Mouse (Mus musculus) urinary bladder, postnatal 14 days (tissue): ENCODE measurements around the gene Gm20918.
"Not testable (repeated sequence)": the region's sequence is repeated elsewhere in the genome, so short reads cannot be mapped to it uniquely, and the experiment has no call there.

ENCODE experiments used
- DNase-seq: peaks from one replicate; pipeline ENCODE4 v3.0.0; 2021; ENCODE audit warnings: low spot score

Gene Gm20918

DNA sequence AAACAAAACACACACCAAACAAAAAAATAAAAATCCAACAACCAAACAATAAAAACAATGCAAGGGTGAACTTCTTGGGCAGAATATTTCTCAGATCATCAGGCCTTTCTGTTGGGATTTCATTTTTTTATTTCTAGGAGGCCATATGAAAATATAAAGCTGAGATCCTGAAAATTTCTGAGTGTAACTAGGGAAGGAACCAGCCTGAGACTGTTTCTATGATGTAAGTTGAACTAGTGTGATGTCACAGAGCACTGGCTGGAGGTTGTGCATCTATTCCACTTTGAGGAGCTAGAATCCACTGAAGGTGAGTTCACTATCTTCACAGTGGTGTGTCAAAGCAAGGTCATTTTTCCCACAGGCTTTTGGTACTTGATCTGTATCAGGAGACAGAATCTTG, at the start of gene Gm20918:
Gene Gm20918 (plus strand): TSS at position 301 of the 400 bp plus-strand sequence.
- DNase-seq, result not testable (repeated sequence)
